Mouse (Mus musculus): ENCODE data around the gene Bcl9l.

The Bcl9l gene

DNA sequence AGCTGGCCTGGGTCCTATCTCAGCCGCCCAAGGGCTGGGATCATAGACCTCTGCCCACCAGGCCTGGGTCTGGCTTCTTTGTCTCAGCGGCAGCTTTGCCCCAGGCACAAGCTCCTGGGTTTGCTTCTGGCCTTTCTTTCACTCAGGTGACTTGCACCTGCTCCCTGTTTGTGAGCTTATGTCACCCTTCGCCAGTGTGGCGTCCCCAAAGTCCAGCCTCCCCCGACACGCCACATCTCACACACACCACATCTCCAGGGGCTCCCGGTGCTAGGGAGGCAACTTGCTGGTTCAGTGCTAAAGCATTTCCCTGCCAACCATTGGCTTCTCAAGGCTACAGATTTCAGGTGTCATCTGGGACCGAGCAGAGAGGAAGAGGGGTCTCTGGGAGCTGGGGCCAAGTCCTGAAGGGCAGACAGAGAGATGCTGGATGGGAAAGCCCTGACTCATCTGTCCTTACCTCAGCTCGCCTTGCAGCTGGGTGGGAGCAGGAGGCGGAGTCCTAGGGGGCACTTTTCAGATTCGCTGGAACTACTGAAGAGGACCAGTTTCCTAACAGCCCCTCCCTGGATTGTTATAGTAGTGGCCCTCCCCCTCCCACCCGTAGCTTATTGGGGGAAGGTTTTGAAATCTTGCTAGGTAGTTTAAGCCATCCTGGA, 14.3 kb downstream of the Bcl9l start:
- no peak for DNase-seq (ENCODE audit: extremely low read depth, low read depth, low spot score)

GRCm38 (mm10) chr9:44497624-44498377, 15.2 kb downstream of the Bcl9l start:
- no peak for DNase-seq (ENCODE audit: extremely low read depth, low read depth, low spot score)

DNA sequence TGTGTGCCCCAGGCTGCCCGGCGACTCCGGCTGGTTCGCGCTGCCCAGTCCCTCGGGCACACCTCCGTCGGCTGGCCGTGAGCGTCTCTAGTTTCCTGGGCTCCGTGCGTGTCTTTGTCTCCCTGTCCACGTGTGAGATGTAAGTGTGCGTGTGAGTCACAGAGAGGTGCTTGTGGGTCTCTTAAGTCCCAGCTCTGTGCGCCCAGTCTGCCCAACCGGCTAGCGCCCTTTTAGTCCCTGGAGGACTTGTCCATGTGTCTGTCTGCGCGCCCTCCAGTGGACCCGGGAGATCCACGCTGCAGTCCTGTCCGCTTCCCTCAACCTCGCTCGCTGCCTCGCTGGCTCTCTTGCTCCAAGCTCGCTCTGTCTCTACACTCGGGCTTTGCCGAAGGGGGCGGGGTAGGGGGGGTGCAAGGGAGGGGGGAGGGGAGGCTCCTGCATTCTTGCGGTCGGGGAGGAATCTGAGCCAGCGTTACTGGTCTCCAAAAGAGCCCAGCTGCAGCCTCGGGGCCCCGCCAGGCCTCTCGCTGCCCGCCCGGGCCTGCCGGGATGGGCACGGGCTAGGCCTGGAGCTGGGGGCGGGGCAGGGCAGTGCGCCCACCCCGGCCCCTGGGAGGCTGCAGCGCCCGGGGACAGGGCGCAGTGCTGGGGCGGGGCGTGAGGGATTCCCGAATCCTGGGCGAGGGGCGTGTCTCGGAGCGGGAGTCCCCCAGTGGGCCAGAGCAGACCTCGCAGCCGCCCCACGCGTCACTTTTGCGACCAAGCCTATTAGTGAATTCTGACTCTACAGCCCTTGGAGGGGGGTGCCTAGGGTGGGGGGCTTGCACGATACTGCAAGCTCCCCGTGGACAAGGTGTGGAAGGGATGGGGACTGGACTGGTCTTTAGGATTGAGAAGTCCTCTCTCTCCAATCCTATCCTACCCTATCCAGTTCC, 16.1 kb downstream of the Bcl9l start:
- no peak for DNase-seq (ENCODE audit: extremely low read depth, low read depth, low spot score)

GRCm38 (mm10) chr9:44499356-44500162, 16.9 kb downstream of the Bcl9l start:
- DNase-seq (ENCODE audit: extremely low read depth, low read depth, low spot score): no peak

- no peak for DNase-seq (ENCODE audit: extremely low read depth, low read depth, low spot score)
These were observed 17.5 kb downstream of the Bcl9l start for GRCm38 (mm10) chr9:44500163-44500533.

DNA sequence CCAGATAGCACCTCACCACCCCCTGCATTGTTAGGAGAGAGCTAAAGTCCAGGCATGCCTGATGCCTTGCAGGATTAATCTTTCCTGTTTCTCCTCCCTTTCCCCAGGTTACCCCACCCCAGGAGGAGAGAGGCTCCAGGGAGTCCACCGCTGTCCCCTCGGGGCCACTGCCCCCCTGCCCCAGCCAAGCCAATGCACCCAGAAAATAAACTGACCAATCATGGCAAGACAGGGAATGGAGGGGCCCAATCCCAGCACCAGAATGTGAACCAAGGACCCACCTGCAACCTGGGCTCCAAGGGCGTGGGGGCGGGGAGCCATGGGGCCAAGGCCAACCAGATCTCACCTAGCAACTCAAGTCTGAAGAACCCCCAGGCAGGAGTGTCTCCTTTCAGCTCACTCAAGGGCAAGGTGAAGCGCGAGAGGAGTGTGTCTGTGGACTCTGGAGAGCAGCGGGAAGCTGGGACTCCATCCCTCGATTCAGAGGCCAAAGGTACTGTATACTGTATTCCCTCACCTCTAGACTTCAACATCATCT, 18.1 kb downstream of the Bcl9l start:
- no peak for DNase-seq (ENCODE audit: extremely low read depth, low read depth, low spot score)

DNA sequence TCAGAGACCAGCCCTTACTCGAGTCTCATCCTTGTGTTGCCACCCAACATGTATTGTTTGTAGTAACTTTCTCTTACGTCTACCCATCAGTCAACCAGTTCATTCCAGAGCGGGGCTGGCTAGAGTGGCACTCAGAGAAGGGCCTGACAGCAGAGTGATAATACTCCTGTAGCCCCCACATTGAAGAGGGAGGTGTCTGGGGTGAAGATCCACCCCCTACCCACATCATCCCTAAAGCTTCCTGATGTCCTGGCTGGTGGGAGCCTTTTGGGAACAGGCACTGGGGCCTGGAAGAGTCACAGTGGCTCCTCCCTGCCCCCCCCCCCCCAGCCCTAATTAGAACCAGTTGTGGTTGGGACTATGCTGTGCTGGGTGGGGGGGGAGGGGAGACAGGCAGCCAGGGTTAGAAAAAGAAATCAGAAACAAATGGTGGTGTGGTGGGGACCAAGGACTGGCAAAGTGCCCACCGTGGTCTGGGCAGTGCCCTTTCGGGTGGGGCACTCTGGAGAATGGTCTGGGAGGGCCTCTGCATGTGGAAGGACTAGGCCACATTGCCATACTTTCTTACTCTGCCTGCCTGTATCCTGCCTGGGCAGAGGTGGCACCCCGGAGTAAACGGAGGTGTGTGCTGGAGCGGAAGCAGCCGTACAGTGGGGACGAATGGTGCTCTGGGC, 18.7 kb downstream of the Bcl9l start:
- DNase-seq (ENCODE audit: extremely low read depth, low read depth, low spot score): no peak

- DNase-seq (ENCODE audit: extremely low read depth, low read depth, low spot score): no peak
These were observed 19.4 kb downstream of the Bcl9l start for GRCm38 (mm10) chr9:44502006-44502405.

- DNase-seq (ENCODE audit: extremely low read depth, low read depth, low spot score): no peak
These were observed 22.5 kb downstream of the Bcl9l start for GRCm38 (mm10) chr9:44504893-44505823.

GRCm38 (mm10) chr9:44505824-44506467, 23.3 kb downstream of the Bcl9l start:
- no peak for DNase-seq (ENCODE audit: extremely low read depth, low read depth, low spot score)

DNA sequence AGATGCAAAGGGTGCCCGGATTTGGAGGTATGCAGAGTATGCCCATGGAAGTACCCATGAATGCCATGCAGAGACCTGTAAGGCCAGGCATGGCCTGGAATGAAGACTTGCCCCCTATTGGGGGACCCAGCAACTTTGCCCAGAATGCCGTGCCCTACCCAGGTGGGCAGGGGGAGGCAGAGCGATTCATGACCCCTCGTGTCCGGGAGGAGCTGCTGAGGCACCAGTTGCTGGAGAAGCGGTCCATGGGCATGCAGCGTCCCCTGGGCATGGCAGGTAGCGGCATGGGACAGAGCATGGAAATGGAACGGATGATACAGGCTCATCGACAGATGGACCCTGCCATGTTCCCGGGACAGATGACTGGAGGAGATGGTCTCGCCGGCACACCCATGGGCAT, 23.9 kb downstream of the Bcl9l start:
- DNase-seq (ENCODE audit: extremely low read depth, low read depth, low spot score): no peak

- DNase-seq (ENCODE audit: extremely low read depth, low read depth, low spot score): no peak
These were observed 24.7 kb downstream of the Bcl9l start for GRCm38 (mm10) chr9:44507345-44507744.

- DNase-seq (ENCODE audit: extremely low read depth, low read depth, low spot score): no peak
These were observed 25.5 kb downstream of the Bcl9l start for GRCm38 (mm10) chr9:44508124-44508619.

- DNase-seq (ENCODE audit: extremely low read depth, low read depth, low spot score): no peak
These were observed 26.3 kb downstream of the Bcl9l start for GRCm38 (mm10) chr9:44508721-44509486.

DNA sequence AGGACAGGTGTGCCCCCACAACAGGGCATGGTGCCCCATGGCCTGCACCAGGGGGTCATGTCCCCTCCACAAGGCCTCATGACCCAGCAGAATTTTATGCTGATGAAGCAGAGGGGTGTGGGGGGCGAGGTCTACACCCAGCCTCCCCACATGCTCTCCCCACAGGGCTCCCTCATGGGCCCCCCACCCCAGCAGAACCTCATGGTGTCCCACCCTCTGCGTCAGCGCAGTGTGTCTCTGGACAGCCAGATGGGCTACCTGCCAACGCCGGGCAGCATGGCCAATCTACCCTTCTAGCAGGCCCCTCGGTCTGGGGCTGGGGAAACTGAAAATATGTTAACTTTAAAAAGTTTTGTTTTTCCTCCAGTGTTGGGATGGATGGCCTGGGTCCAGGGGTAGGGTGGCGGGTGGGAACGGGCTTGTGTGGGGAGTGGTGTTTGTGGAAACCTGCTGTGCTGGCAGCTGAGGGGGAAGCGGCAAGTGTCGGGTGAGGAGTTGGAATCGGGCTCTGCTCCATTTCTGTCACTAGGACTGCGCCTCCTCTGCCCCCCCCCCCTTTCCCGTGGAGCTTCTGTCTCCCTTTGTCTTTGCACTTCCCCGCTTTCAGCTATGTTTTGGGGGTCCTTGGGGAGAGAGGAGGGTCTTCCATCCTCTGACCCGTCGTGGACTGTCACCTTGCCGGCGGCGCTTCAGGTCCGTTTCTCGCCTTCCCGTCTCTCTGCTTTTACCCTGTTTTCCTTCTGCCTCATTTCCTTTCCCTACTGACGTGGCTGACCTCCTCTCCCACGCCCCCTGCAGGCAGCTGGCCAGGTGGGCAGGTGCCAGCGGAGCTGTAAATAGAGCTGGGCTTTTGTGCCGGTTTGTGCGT, 27.1 kb downstream of the Bcl9l start:
- no peak for DNase-seq (ENCODE audit: extremely low read depth, low read depth, low spot score)

DNA sequence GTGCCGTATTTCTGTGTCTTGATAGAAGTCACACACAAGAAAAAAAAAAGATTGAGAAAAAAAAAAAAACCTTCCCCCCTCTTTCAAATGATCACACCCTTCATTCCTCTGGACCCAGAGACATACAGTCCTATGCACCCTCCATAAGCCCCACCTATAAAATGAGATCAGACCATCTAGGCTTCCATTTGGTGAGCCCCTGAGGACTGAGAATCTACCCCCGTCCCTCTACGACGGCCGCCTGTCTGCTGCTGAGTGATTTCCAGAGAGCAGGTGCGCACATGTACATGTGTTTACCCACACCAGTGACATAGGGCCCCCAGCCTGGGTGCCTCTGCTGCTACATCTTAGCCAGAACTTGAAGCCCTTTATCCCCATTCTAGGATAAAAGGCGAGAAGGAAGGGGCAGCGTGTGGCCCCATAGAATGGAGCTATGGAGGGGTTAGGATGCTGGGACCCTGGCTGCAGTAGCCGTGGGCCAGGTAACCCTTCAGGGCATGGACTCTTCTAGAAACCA, 27.8 kb downstream of the Bcl9l start:
- no peak for DNase-seq (ENCODE audit: extremely low read depth, low read depth, low spot score)

Measured in fat pad, adult 2 months (tissue).